Mouse (Mus musculus) thymus, postnatal 10 days (tissue): ENCODE measurements around the gene Trpv1.

Source experiments
- DNase-seq, 2 experiments: peaks; one replicate each; pipeline ENCODE4 v3.0.0; 2021; ENCODE audit warnings: low spot score in 2 of 2

Gene Trpv1

GRCm38 (mm10) chr11:73233992-73234391 lies at the start of gene Trpv1:
Gene Trpv1, plus strand, starts transcription at chr11:73234292.
- DNase-seq: no peak

DNA sequence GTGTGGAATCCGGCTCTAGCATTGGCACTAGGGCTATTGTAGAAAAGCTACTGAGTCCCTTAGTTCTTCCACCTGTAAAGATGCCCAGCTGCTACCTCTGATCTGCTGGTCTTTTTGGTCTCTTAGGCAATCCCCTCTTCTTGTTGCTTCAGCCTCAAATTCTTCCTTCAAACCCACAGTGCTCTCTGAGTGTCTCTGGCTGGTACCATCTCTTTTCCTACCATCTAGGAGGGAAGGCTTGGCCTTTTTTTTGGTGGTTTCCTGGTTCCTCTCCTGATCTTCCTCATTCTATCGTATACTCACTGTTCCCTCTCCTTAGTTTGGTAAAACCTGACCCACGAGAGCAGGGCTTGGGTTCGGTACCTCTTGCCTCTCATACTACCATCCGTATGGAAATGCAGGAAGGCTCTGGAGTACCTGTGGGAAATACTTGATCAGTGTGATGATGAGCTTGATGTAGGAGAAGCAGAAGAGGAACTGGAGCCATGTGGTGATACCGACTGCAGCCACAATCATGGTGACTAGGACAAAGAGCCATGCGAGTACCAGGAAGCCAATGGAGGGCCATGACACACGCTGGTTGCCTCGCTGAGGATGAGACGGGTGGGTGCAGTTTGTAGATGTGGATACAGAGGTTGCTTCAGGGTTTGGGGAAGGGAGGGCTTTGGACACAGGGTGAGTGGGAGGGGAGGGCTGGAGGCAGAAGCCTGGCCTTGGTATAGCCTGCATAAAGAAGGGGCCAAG lies 48.0 kb upstream of the Trpv1 start:
- no peak for DNase-seq

GRCm38 (mm10) chr11:73187231-73187630 lies 46.9 kb upstream of the Trpv1 start:
- no peak for DNase-seq

GRCm38 (mm10) chr11:73193047-73193446 lies 41.0 kb upstream of the Trpv1 start:
- DNase-seq: no peak

GRCm38 (mm10) chr11:73194444-73194843 lies 39.6 kb upstream of the Trpv1 start:
- DNase-seq: no peak

- DNase-seq: no peak
Measured at GRCm38 (mm10) chr11:73198190-73198589, 35.9 kb upstream of the Trpv1 start.

- DNase-seq: peak; percentile 76 to 78
Measured at GRCm38 (mm10) chr11:73198603-73199229, 35.4 kb upstream of the Trpv1 start, which contains the start of gene Ctns. Gene Ctns, minus strand, starts transcription at chr11:73199042.

- peak; percentile 93 to 94 for DNase-seq
Measured at GRCm38 (mm10) chr11:73199230-73199712, 34.8 kb upstream of the Trpv1 start, which contains the start of gene Shpk. Gene Shpk, plus strand, starts transcription at chr11:73199460.

- peak; percentile 23 to 28 for DNase-seq
Measured at GRCm38 (mm10) chr11:73199879-73200278, 34.2 kb upstream of the Trpv1 start.

DNA sequence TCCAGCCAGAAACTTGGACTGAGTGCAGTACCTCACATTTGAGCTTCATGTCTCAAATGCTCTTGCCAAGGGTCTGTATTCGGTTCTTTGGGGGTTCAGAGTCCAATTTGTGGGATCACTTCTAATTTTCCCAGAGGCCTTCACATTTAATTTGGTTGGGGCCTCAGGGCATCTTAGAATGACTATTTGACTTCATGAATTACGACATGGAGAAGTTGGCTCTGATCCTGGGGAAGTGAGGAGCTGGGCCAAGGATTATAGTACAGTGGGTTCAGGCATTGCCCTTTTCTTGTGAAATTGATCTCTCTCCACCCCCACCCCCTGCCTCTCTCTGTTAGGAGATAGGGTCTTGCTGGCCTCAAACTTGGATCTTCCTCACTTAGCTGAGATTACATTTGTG lies 33.1 kb upstream of the Trpv1 start:
- no peak for DNase-seq

GRCm38 (mm10) chr11:73201597-73201996 lies 32.5 kb upstream of the Trpv1 start:
- DNase-seq: no peak

- no peak for DNase-seq
Measured at GRCm38 (mm10) chr11:73203895-73204294, 30.2 kb upstream of the Trpv1 start.

DNA sequence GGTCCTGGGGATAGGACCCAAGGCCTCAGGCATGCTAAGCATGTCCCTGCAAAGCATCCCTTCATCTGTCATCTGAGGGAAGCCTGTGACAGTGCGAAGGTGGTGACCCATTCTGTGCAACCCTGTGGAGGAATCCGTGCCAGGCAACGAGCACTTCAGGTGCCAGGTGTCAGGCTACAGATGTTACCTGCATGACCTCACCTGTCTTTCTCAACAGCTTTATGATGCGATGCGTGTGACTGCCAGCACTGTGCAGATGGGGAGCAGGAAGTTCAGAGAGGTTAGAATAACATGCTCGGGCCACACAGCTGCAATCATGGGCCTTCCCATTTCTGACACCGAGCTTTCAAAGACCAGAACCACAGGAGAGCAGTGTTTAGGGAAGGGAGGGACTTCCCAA lies 28.9 kb upstream of the Trpv1 start:
- no peak for DNase-seq

DNA sequence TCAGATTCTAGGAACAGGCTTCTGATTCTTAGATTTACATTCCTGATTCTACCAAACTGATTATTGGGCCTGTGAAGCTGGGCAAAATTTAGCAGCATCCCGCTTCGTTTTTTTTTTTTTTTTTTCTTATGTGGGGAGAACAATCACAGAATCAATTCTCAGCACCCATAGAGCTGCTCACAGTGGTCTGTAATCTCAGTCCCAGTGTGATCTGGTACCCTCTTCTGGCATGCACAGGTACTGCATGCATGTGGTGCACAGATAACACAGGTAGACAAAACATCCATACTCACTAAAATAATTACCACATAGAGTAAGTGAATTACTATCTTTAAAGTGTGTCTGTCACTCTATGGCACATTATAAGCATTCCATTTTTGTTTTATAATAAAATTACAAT lies 26.5 kb upstream of the Trpv1 start:
- DNase-seq: no peak

- no peak for DNase-seq
Measured at GRCm38 (mm10) chr11:73213956-73214355, 20.1 kb upstream of the Trpv1 start.

- DNase-seq: no peak
Measured at GRCm38 (mm10) chr11:73219671-73220070, 14.4 kb upstream of the Trpv1 start.

GRCm38 (mm10) chr11:73220651-73221050 lies 13.4 kb upstream of the Trpv1 start:
- no peak for DNase-seq

- no peak for DNase-seq
Measured at GRCm38 (mm10) chr11:73222846-73223245, 11.2 kb upstream of the Trpv1 start.

GRCm38 (mm10) chr11:73223966-73224365 lies 10.1 kb upstream of the Trpv1 start:
- no peak for DNase-seq

DNA sequence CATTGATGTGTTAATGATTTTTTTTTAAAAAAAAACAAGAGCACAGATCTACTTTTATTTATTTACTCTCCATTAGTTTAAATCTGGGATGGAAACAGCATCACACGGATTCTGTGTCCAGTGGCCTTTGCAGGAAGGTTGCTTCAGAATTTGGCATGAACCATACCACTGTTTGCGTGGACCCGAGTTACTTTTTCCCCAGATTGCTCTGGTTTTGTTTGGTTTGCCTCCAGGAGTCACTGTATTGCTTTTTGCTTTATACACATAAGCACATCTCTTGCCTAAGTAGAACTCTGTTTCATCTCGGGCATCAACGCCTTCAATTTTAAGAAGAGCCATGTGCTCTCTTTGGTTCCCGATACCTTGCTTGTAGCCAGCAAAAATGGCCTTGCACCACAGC lies 8.2 kb upstream of the Trpv1 start:
- no peak for DNase-seq

DNA sequence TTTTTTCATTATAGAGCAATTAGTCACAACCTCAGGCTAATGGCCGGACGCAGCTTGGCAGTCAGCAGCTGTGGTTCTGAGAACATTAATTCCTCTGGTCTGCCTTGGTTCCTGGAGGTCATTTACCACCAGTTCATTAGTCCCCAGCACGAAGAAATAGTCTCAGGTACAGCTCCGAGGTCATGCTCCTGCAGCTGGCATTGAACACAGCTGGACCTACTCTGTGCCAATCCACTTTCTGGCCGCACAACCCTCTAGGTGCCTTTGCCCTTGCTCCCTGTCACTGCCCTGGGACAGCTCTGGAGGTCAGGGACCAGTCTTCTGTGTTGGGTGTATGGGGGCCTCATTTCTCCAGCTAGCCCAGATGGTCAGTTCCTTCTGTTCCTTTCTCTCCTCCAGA lies 5.2 kb upstream of the Trpv1 start:
- no peak for DNase-seq

GRCm38 (mm10) chr11:73230081-73230480 lies 4.0 kb upstream of the Trpv1 start:
- DNase-seq: no peak

- DNase-seq: no peak
Measured at GRCm38 (mm10) chr11:73232513-73232912, 1.6 kb upstream of the Trpv1 start.
